Mouse (Mus musculus): ENCODE results near the gene Gtpbp10.

GRCm38 (mm10) chr5:5533656-5534420, 25.5 kb downstream of the Gtpbp10 start:
- no peak for TF ChIP-seq POLR2A (IDR thresholded peaks at IDR 0.05; ENCODE audit: borderline replicate concordance, extremely low read depth, low read depth, low read length)
- TF ChIP-seq CTCF (IDR thresholded peaks at IDR 0.05; ENCODE audit: insufficient read depth, low read length), result no peak
